Mouse (Mus musculus): ENCODE measurements around the gene Olfr1320.

GRCm38 (mm10) chrX:49631195-49631594, 40.9 kb upstream of the Olfr1320 start:
- no peak for TF ChIP-seq CTCF (conservative IDR thresholded peaks at IDR 0.05; ENCODE audit: low read length)
- TF ChIP-seq POU5F1 (IDR thresholded peaks at IDR 0.05; ENCODE audit: borderline replicate concordance, low read length): no peak

Measured in E14TG2a.4 (cell line).